ENCODE assay signal across 14 mouse cellular contexts in genomic region chr10:83151362-83151761, GRCm38 (mm10).
DNase-seq lines count a peak whose midpoint lies in the region; TF ChIP-seq lines count a peak whose summit lies in the region.
"Had no signal": no experiment of that assay in that cellular context is flagged by ENCODE, and none has a peak within 500 bp of the region (broad histone marks: within the 10 kb centered on the region; RNA-seq: fewer than 3 reads in every experiment).

No protein-coding gene starts in this region.

- H3K27ac ChIP-seq in kidney, adult 2 months (ENCODE audit: insufficient read depth, low read depth, low read length): no peak overlapping the region
- H3K27ac ChIP-seq in MEL (ENCODE audit: control insufficient read depth, low read depth, low read length): no peak overlapping the region
- H3K27ac ChIP-seq: embryonic facial prominence, embryonic 12.5 days; midbrain, embryonic 15.5 days had no signal

- no peak overlapping the region for H3K4me3 ChIP-seq in kidney, adult 2 months (ENCODE audit: insufficient read depth, low read depth, low read length)
- H3K4me3 ChIP-seq in MEL (ENCODE audit: control insufficient read depth in 1 of 2, insufficient read depth in 1 of 2, low read depth in 2 of 2, low read length in 2 of 2): no peak overlapping the region
- H3K4me3 ChIP-seq: embryonic facial prominence, embryonic 12.5 days; midbrain, embryonic 15.5 days had no signal

- peak; percentile 51 to 59 for DNase-seq in adrenal gland, postnatal 36 days
- no peak for DNase-seq in adrenal gland, adult 2 months
- DNase-seq in kidney, adult 2 months: peak; percentile 50
- no peak for DNase-seq in kidney, adult 11 months
- peak; percentile 9 for DNase-seq in MEL (ENCODE audit: low read depth, low spot score)
- DNase-seq in kidney, postnatal 36 days: peak; percentile 21 to 52
- no peak for DNase-seq in thymus, postnatal 0 days (ENCODE audit: low spot score)
- DNase-seq in right cerebral cortex, postnatal 36 days (ENCODE audit: low spot score in 2 of 2): no peak
- DNase-seq: B cell, adult 2 months; cerebellum, adult 11-12 months; heart, postnatal 36 days; liver had no signal

- TF ChIP-seq EP300 in MEL (IDR thresholded peaks at IDR 0.05; ENCODE audit: low read depth in 1 of 2, low read length in 2 of 2): peak; percentile 16 to 23; a peak in 2 of 4 replicates

- peaks cover 10% of the 10 kb centered on the region for H3K4me1 ChIP-seq in kidney, adult 2 months (ENCODE audit: control insufficient read depth, insufficient read depth, low read length)
- H3K4me1 ChIP-seq in MEL (ENCODE audit: control insufficient read depth in 1 of 2, insufficient read depth in 2 of 2, low read length in 2 of 2): peaks cover 23 to 24% of the 10 kb centered on the region in 2 experiments

- 65% methylated on average over 6 of the region's 6 CpGs for WGBS in kidney, adult 2 months

- no peaks in the 10 kb centered on the region for H3K27me3 ChIP-seq in kidney, adult 2 months (replicated peaks; ENCODE audit: control insufficient read depth, insufficient read depth, low read length)
- no peaks in the 10 kb centered on the region for H3K27me3 ChIP-seq in MEL (ENCODE audit: control insufficient read depth in 1 of 2, insufficient read depth in 2 of 2, low read length in 2 of 2)
- H3K27me3 ChIP-seq: embryonic facial prominence, embryonic 12.5 days; midbrain, embryonic 15.5 days had no signal

- H3K9me3 ChIP-seq in MEL (replicated peaks; ENCODE audit: insufficient read depth, low read length): no peaks in the 10 kb centered on the region
- H3K9me3 ChIP-seq: embryonic facial prominence, embryonic 12.5 days; midbrain, embryonic 15.5 days had no signal

- H3K36me3 ChIP-seq in kidney, adult 2 months (ENCODE audit: control insufficient read depth, insufficient read depth, low read length): no peaks in the 10 kb centered on the region
- H3K36me3 ChIP-seq in MEL (ENCODE audit: control insufficient read depth in 1 of 2, insufficient read depth in 2 of 2, low read length in 2 of 2): peaks cover 0 to 16% of the 10 kb centered on the region in 2 experiments; a peak in 2 of 4 replicates
- H3K36me3 ChIP-seq: embryonic facial prominence, embryonic 12.5 days; midbrain, embryonic 15.5 days had no signal

- no peak for TF ChIP-seq RAD21 in MEL (IDR thresholded peaks at IDR 0.05; ENCODE audit: low read depth, low read length)

- no peak overlapping the region for H3K9ac ChIP-seq in MEL (ENCODE audit: control insufficient read depth, low read depth, low read length, poor library complexity, severe bottlenecking)
- H3K9ac ChIP-seq: embryonic facial prominence, embryonic 12.5 days; midbrain, embryonic 15.5 days had no signal

- TF ChIP-seq CTCF in kidney, adult 2 months (conservative IDR thresholded peaks at IDR 0.05; ENCODE audit: insufficient read depth, insufficient read length, low read depth, low read length): no peak
- TF ChIP-seq CTCF in MEL (IDR thresholded peaks at IDR 0.05 in 2 of 3, conservative IDR thresholded peaks at IDR 0.05 in 1 of 3; ENCODE audit: control insufficient read depth in 1 of 3, insufficient read depth in 1 of 3, low read depth in 2 of 3, low read length in 3 of 3, poor library complexity in 1 of 3, severe bottlenecking in 1 of 3): no peak

- no peaks in the 10 kb centered on the region for H3K79me2 ChIP-seq in MEL (ENCODE audit: control insufficient read depth, insufficient read depth, low read length, poor library complexity)

- TF ChIP-seq POLR2A in kidney, adult 2 months (IDR thresholded peaks at IDR 0.05; ENCODE audit: low read depth, low read length): no peak
- TF ChIP-seq POLR2A in MEL (IDR thresholded peaks at IDR 0.05; ENCODE audit: control insufficient read depth in 1 of 2, insufficient read depth in 1 of 2, low read depth in 1 of 2, low read length in 2 of 2, poor library complexity in 1 of 2): no peak

TF ChIP-seq in MEL, 35 proteins besides CTCF, POLR2A, EP300 and RAD21:
- no peak for TF ChIP-seq ZNF384 (IDR thresholded peaks at IDR 0.05; ENCODE audit: low read depth, low read length)
- peak; percentile 51; the same call in 1 of the 2 replicates for TF ChIP-seq TCF12 (IDR thresholded peaks at IDR 0.05; ENCODE audit: low read depth, low read length)
TF ChIP-seq in MEL: peak in this region for 1.

Comparison
In these comparisons a context has a peak if more than half of its experiments do, and no peak if none do; other contexts are left out.
1. DNase-seq: peak in adrenal gland, postnatal 36 days (2 of 2), kidney, adult 2 months (single experiment), MEL (single experiment) and kidney, postnatal 36 days (2 of 2); none in adrenal gland, adult 2 months (single experiment), kidney, adult 11 months (single experiment), thymus, postnatal 0 days (single experiment) and right cerebral cortex, postnatal 36 days (0 of 2).